8 mouse cellular contexts compared by ENCODE assay signal in the genomic region with DNA sequence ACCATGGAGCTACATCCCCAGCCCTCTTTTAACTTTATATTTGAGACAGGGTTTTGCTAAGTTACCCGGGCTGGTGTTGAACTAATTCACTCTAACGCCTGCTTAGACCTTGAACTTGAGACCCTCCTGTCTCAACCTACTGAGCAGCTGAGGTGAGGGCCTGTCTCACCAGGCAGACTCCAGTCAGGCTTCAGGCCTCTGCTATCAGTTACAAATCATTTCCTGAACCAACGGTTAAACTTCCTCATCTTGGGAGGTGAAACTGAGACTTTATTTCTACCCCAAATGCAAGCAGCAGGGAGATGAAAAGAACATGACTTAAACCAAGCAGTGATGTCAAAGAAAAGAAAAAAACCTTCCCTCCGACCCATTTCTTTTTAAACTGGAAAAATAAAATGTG.
DNase-seq lines count a peak whose midpoint lies in the region; ATAC-seq and TF ChIP-seq lines count a peak whose summit lies in the region.

No protein-coding gene starts in this region.

- TF ChIP-seq CTCF in gastrocnemius, adult 2 months (IDR thresholded peaks at IDR 0.05), result no peak
- no peak for TF ChIP-seq CTCF in midbrain, postnatal 0 days (IDR thresholded peaks at IDR 0.05)
- no peak for TF ChIP-seq CTCF in cerebellum, adult 2 months (IDR thresholded peaks at IDR 0.05; ENCODE audit: borderline replicate concordance, insufficient read depth, low read depth, low read length)

- peaks cover 26% of the 10 kb centered on the region for H3K36me3 ChIP-seq in midbrain, embryonic 10.5 days
- H3K36me3 ChIP-seq in midbrain, postnatal 0 days (ENCODE audit: insufficient read depth, low read length), result no peaks in the 10 kb centered on the region
- H3K36me3 ChIP-seq in limb, embryonic 10.5 days, result no peaks in the 10 kb centered on the region
- H3K36me3 ChIP-seq in stomach, embryonic 14.5 days (ENCODE audit: control insufficient read depth, insufficient read depth, low read length), result no peaks in the 10 kb centered on the region

- intact Hi-C loops in gastrocnemius, adult 2 months (cut with DNase I), result no loop called here
- intact Hi-C loops in left cerebral cortex, postnatal 25 days (cut with DNase I), result no loop called here

- no peak overlapping the region for H3K4me2 ChIP-seq in midbrain, postnatal 0 days (ENCODE audit: low read depth, low read length, poor library complexity, severe bottlenecking)
- H3K4me2 ChIP-seq in stomach, embryonic 14.5 days (replicated peaks; ENCODE audit: low read depth, low read length), result no peak overlapping the region

- WGBS in midbrain, embryonic 10.5 days, result 64% methylated on average over 4 of the region's 4 CpGs
- 55% methylated on average over 4 of the region's 4 CpGs for WGBS in midbrain, postnatal 0 days
- 52% methylated on average over 4 of the region's 4 CpGs for WGBS in limb, embryonic 10.5 days
- WGBS in stomach, embryonic 14.5 days, result 37% methylated on average over 4 of the region's 4 CpGs
- 92% methylated on average over 4 of the region's 4 CpGs for WGBS in cerebellum, adult 2 months

- no peak for TF ChIP-seq POLR2A in cerebellum, adult 2 months (IDR thresholded peaks at IDR 0.05; ENCODE audit: borderline replicate concordance, insufficient read depth, low read length)

- peaks cover 50% of the 10 kb centered on the region for H3K4me1 ChIP-seq in midbrain, embryonic 10.5 days
- H3K4me1 ChIP-seq in midbrain, postnatal 0 days (ENCODE audit: insufficient read depth, low read length), result no peaks in the 10 kb centered on the region; the same call in none of the 2 replicates
- peaks cover 54% of the 10 kb centered on the region for H3K4me1 ChIP-seq in limb, embryonic 10.5 days
- H3K4me1 ChIP-seq in stomach, embryonic 14.5 days (ENCODE audit: control insufficient read depth, insufficient read depth, low read length), result peaks cover 16% of the 10 kb centered on the region; the same call in 1 of the 2 replicates
- no peaks in the 10 kb centered on the region for H3K4me1 ChIP-seq in cerebellum, adult 2 months (ENCODE audit: control insufficient read depth, insufficient read depth, low read length)

- H3K27me3 ChIP-seq in midbrain, embryonic 10.5 days (ENCODE audit: low read depth, poor library complexity, severe bottlenecking), result peaks cover 14% of the 10 kb centered on the region; the same call in 1 of the 2 replicates
- no peaks in the 10 kb centered on the region for H3K27me3 ChIP-seq in midbrain, postnatal 0 days (ENCODE audit: insufficient read depth, low read length)
- H3K27me3 ChIP-seq in limb, embryonic 10.5 days (ENCODE audit: low read depth, poor library complexity, severe bottlenecking), result no peaks in the 10 kb centered on the region
- no peaks in the 10 kb centered on the region for H3K27me3 ChIP-seq in stomach, embryonic 14.5 days (ENCODE audit: control insufficient read depth, insufficient read depth, low read length)
- no peaks in the 10 kb centered on the region for H3K27me3 ChIP-seq in cerebellum, adult 2 months (ENCODE audit: control insufficient read depth, insufficient read depth, low read length)

- no peak for DNase-seq in gastrocnemius, adult 2 months
- DNase-seq in gastrocnemius, postnatal 4 days (ENCODE audit: low spot score in 2 of 2), result no peak
- DNase-seq in midbrain, embryonic 10.5 days (ENCODE audit: low spot score), result no peak
- DNase-seq in midbrain, postnatal 0 days (ENCODE audit: low spot score), result no peak
- DNase-seq in limb, embryonic 10.5 days (ENCODE audit: low spot score), result no peak
- no peak for DNase-seq in cerebellum, adult 2 months
- DNase-seq in left cerebral cortex, postnatal 25 days (ENCODE audit: low spot score in 2 of 2), result no peak

- no peak overlapping the region for H3K9ac ChIP-seq in midbrain, postnatal 0 days (replicated peaks; ENCODE audit: low read length, poor library complexity, severe bottlenecking)
- H3K9ac ChIP-seq in stomach, embryonic 14.5 days (replicated peaks; ENCODE audit: low read depth, low read length), result no peak overlapping the region

- no peaks in the 10 kb centered on the region for H3K9me3 ChIP-seq in midbrain, embryonic 10.5 days (replicated peaks)
- no peaks in the 10 kb centered on the region for H3K9me3 ChIP-seq in midbrain, postnatal 0 days (ENCODE audit: low read length)
- no peaks in the 10 kb centered on the region for H3K9me3 ChIP-seq in limb, embryonic 10.5 days (replicated peaks)
- no peaks in the 10 kb centered on the region; the same call in 1 of the 2 replicates for H3K9me3 ChIP-seq in stomach, embryonic 14.5 days (ENCODE audit: control insufficient read depth, low read depth, low read length)

- H3K27ac ChIP-seq in gastrocnemius, adult 2 months, result peak overlapping the region; percentile 63
- H3K27ac ChIP-seq in midbrain, embryonic 10.5 days (replicated peaks), result 0 out of 2 replicates have a peak overlapping the region, but pooled peaks have one; percentile 28
- no peak overlapping the region for H3K27ac ChIP-seq in midbrain, postnatal 0 days (ENCODE audit: low read depth, low read length)
- H3K27ac ChIP-seq in limb, embryonic 10.5 days, result peak overlapping the region; percentile 61; the same call in 1 of the 2 replicates
- H3K27ac ChIP-seq in stomach, embryonic 14.5 days (ENCODE audit: low read length), result peak overlapping the region; percentile 82; the same call in 1 of the 2 replicates
- no peak overlapping the region for H3K27ac ChIP-seq in cerebellum, adult 2 months (ENCODE audit: insufficient read depth, low read length)

- peak overlapping the region; percentile 61; the same call in 1 of the 2 replicates for H3K4me3 ChIP-seq in gastrocnemius, adult 2 months
- no peak overlapping the region for H3K4me3 ChIP-seq in midbrain, embryonic 10.5 days
- H3K4me3 ChIP-seq in midbrain, postnatal 0 days (ENCODE audit: low read depth, low read length), result no peak overlapping the region
- H3K4me3 ChIP-seq in limb, embryonic 10.5 days, result no peak overlapping the region
- H3K4me3 ChIP-seq in stomach, embryonic 14.5 days (ENCODE audit: low read depth, low read length), result no peak overlapping the region
- H3K4me3 ChIP-seq in cerebellum, adult 2 months (replicated peaks; ENCODE audit: insufficient read depth, low read depth, low read length), result no peak overlapping the region

- no peak for ATAC-seq in midbrain, postnatal 0 days (ENCODE audit: low FRiP score)
- no peak for ATAC-seq in stomach, embryonic 14.5 days (ENCODE audit: insufficient number of reproducible peaks, insufficient read depth, low FRiP score, low read depth)

Comparison
In these comparisons a context has a peak if more than half of its experiments do, and no peak if none do; other contexts are left out.
1. H3K27ac ChIP-seq: peak in gastrocnemius, adult 2 months (single experiment), midbrain, embryonic 10.5 days (single experiment), limb, embryonic 10.5 days (single experiment) and stomach, embryonic 14.5 days (single experiment); none in midbrain, postnatal 0 days (single experiment) and cerebellum, adult 2 months (single experiment).